Mouse (Mus musculus): ENCODE measurements around the gene Clca2. TPM values are rescaled to one million over a fixed set of nuclear protein-coding genes. Genes with fewer than 3 reads are reported as not detected.

Gene Clca2
- polyA plus RNA-seq, 1 experiment from 2014 or later: 0.25 TPM

DNA sequence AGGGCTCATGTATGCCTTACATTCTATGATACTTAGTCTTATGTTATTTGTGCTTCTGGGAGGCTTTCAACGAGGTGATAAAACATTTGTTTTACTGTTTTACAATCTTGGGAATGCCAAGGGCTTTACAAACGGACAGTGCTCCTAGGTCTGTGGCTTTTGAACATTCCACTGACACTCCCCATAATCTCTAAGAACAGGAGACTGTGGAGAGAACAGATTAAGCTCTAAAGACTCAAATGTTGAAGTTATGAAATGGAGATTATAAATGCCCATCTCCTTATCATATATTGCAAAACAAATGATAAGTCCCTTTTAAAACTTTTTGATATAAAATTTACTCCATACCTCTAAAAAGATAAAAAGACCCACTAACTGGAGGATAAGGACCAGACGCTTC is 60.4 kb downstream of the Clca2 start:
- Histone ChIP-seq H3K27me3 (ENCODE audit: insufficient read depth, low read length) (no peaks in the 10 kb centered on the region), H3K27ac (ENCODE audit: low read length) (no peak overlapping the region), H3K9ac (replicated peaks; ENCODE audit: low read length) (no peak overlapping the region), H3K36me3 (ENCODE audit: insufficient read depth, low read length) (no peaks in the 10 kb centered on the region), H3K4me2 (replicated peaks; ENCODE audit: low read depth, low read length) (no peak overlapping the region), H3K4me3 (ENCODE audit: low read length) (no peak overlapping the region), H3K9me3 (ENCODE audit: low read length) (no peaks in the 10 kb centered on the region), H3K4me1 (ENCODE audit: insufficient read depth, low read length) (no peaks in the 10 kb centered on the region)
- 29% methylated on average over 3 of the region's 3 CpGs for WGBS
- no peak for ATAC-seq (ENCODE audit: low FRiP score, low TSS enrichment)

DNA sequence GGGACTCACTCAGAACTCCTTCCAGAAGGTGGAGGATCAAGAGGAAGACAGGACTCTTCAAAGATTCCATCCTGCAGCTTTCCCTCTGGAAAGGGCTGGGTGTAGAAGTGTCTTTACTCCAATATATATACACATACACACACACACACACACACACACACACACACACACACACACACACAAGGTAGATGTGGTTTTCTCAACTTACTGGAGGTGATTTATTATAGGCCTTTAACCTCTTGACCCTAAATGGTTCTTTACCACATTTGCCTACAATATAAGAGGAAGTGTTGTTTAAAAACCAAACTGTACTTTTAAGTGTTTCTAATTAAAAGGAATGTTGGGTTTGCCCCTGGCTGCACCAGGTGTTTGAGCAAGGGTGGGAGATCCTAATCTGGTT is 66.6 kb downstream of the Clca2 start, which contains the start of gene Clca1:
TSS of gene Clca1 (minus strand) at position 101 of the 400 bp plus-strand sequence.
- no peak within 1 kb of the TSS for H3K4me3 ChIP-seq (ENCODE audit: low read length)
- no peaks in the 10 kb centered on the region for H3K9me3 ChIP-seq (ENCODE audit: low read length)
- no peak for ATAC-seq (ENCODE audit: low FRiP score, low TSS enrichment)
- H3K27ac ChIP-seq (ENCODE audit: low read length): no peak within 1 kb of the TSS
- H3K4me1 ChIP-seq (ENCODE audit: insufficient read depth, low read length): no peaks in the 10 kb centered on the region
- H3K9ac ChIP-seq (replicated peaks; ENCODE audit: low read length): no peak within 1 kb of the TSS
- no peak within 1 kb of the TSS for H3K4me2 ChIP-seq (replicated peaks; ENCODE audit: low read depth, low read length)
- H3K27me3 ChIP-seq (ENCODE audit: insufficient read depth, low read length): no peaks in the 10 kb centered on the region
- H3K36me3 ChIP-seq (ENCODE audit: insufficient read depth, low read length): no peaks in the 10 kb centered on the region

DNA sequence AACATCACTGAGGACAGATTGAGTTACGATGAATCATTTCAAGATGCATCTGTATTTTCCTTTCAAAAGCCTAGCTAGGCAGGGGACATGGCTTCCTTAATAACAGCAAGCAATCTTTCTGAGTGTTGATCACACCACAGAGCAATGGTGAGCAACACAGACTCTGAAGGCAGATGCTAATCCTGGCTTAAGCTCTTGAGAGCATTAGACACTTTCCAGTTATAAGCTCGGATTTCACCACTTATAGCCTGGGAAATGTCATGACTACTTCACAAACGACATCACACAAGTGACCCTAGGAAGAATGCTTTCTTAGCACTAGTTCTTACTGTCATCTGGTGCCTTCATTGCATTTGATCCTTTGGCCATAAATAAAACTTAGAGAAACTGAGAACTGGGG is 71.2 kb downstream of the Clca2 start:
- Histone ChIP-seq H3K9ac (replicated peaks; ENCODE audit: low read length) (no peak overlapping the region), H3K9me3 (ENCODE audit: low read length) (no peaks in the 10 kb centered on the region), H3K4me3 (ENCODE audit: low read length) (no peak overlapping the region), H3K27me3 (ENCODE audit: insufficient read depth, low read length) (no peaks in the 10 kb centered on the region), H3K4me2 (replicated peaks; ENCODE audit: low read depth, low read length) (no peak overlapping the region), H3K4me1 (ENCODE audit: insufficient read depth, low read length) (no peaks in the 10 kb centered on the region), H3K36me3 (ENCODE audit: insufficient read depth, low read length) (no peaks in the 10 kb centered on the region), H3K27ac (ENCODE audit: low read length) (no peak overlapping the region)
- no peak for ATAC-seq (ENCODE audit: low FRiP score, low TSS enrichment)
- WGBS: 58% methylated on average over 3 of the region's 3 CpGs

DNA sequence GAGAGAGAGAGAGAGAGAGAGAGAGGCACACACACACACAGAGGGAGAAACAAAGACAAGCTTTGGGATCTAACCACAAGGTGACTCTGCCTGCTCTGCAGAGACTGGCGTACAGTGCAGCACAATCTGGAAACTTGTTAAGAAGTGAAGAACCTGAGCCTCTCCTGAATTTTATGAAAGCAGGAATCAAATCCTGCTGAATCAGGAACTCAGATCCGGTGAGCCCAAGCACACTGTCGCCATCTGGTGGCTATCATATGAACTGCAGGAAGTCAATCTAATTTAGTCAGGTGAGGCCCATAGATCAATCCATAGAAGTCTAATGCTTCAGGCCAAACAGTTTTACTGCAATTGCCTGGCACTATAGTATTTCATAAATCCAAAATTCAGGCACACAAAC is 72.5 kb downstream of the Clca2 start:
- Histone ChIP-seq H3K4me3 (ENCODE audit: low read length) (no peak overlapping the region), H3K4me1 (ENCODE audit: insufficient read depth, low read length) (no peaks in the 10 kb centered on the region), H3K4me2 (replicated peaks; ENCODE audit: low read depth, low read length) (no peak overlapping the region), H3K27me3 (ENCODE audit: insufficient read depth, low read length) (no peaks in the 10 kb centered on the region), H3K9me3 (ENCODE audit: low read length) (no peaks in the 10 kb centered on the region), H3K9ac (replicated peaks; ENCODE audit: low read length) (no peak overlapping the region), H3K27ac (ENCODE audit: low read length) (no peak overlapping the region), H3K36me3 (ENCODE audit: insufficient read depth, low read length) (no peaks in the 10 kb centered on the region)
- no peak for ATAC-seq (ENCODE audit: low FRiP score, low TSS enrichment)
- WGBS: 30% methylated on average over 3 of the region's 3 CpGs

Other genes with a start within 250 kb of the Clca2 start
- not detected in 2 replicates for gene Clca4b, start 166.9 kb downstream of the Clca2 start, polyA plus RNA-seq (2015; fragmentation: Nextera tagmentation; extraction: Ambion mirVana)
- gene Clca4a, start 124.4 kb downstream of the Clca2 start, polyA plus RNA-seq (2015; fragmentation: Nextera tagmentation; extraction: Ambion mirVana): not detected in 2 replicates
- 0.09 and 0.20 TPM in 2 replicates for gene Clca1, start 66.7 kb downstream of the Clca2 start, polyA plus RNA-seq (2015; fragmentation: Nextera tagmentation; extraction: Ambion mirVana)
- 17.3 and 18.1 TPM in 2 replicates for gene Odf2l, start 19.1 kb upstream of the Clca2 start, polyA plus RNA-seq (2015; fragmentation: Nextera tagmentation; extraction: Ambion mirVana)
- gene Col24a1, start 193.0 kb upstream of the Clca2 start, polyA plus RNA-seq (2015; fragmentation: Nextera tagmentation; extraction: Ambion mirVana): 1.8 and 2.1 TPM in 2 replicates

Measured in kidney, embryonic 16.5 days (tissue).